Mouse (Mus musculus) cerebellum, adult 2 months (tissue): ENCODE data around the gene Etv5.

Experiments
- CTCF ChIP-seq: fragments of 200-500 bp; IDR thresholded peaks from 2 replicates; pipeline ENCODE4 v1.5.1; 2011; ENCODE audit warnings: low read depth, mild to moderate bottlenecking, control low read depth, low read length, moderate library complexity, borderline replicate concordance; ENCODE audit not compliant: insufficient read depth
- POLR2A ChIP-seq: fragments of 200-500 bp; IDR thresholded peaks from 2 replicates; pipeline ENCODE4 v1.6.1; 2011; ENCODE audit warnings: low read length, control low read depth, borderline replicate concordance; ENCODE audit not compliant: insufficient read depth

- no peak for TF ChIP-seq CTCF
- no peak for TF ChIP-seq POLR2A
Measured at GRCm38 (mm10) chr16:22417931-22418330, 21.6 kb downstream of the Etv5 start.
